ENCODE assay signal across 14 mouse cellular contexts in genomic region chr12:8519431-8520160, GRCm38 (mm10). TPM values are rescaled to one million over a fixed set of nuclear protein-coding genes. Genes with fewer than 3 reads are reported as not detected.
DNase-seq lines count a peak whose midpoint lies in the region; TF ChIP-seq lines count a peak whose summit lies in the region.
"Had no signal": no experiment of that assay in that cellular context is flagged by ENCODE, and none has a peak within 500 bp of the region (broad histone marks: within the 10 kb centered on the region; RNA-seq: fewer than 3 reads in every experiment).

No protein-coding gene starts in this region.

- H3K9ac ChIP-seq in ES-Bruce4 (ENCODE audit: low read depth, poor library complexity, severe bottlenecking), result no peak overlapping the region
- H3K9ac ChIP-seq: neural tube, embryonic 12.5 days had no signal

- no peaks in the 10 kb centered on the region for H3K27me3 ChIP-seq in ES-Bruce4 (ENCODE audit: control insufficient read depth, insufficient read depth, low read length, poor library complexity, severe bottlenecking)
- H3K27me3 ChIP-seq: neural tube, embryonic 12.5 days had no signal

- no peak overlapping the region for H3K27ac ChIP-seq in layer of hippocampus, adult 2 months
- no peak overlapping the region for H3K27ac ChIP-seq in ES-Bruce4 (ENCODE audit: insufficient read depth, low read length)
- H3K27ac ChIP-seq in bone marrow macrophage, adult 2 months (ENCODE audit: insufficient read depth, low read depth, low read length), result peak overlapping the region; percentile 97
- H3K27ac ChIP-seq: kidney, postnatal 0 days; neural tube, embryonic 12.5 days had no signal

- H3K4me1 ChIP-seq in ES-Bruce4 (ENCODE audit: control insufficient read depth, insufficient read depth, low read length), result peaks cover 6% of the 10 kb centered on the region
- H3K4me1 ChIP-seq in bone marrow macrophage, adult 2 months (ENCODE audit: control insufficient read depth, insufficient read depth, low read length), result peaks cover 46% of the 10 kb centered on the region
- H3K4me1 ChIP-seq: neural tube, embryonic 12.5 days had no signal

- no peak for TF ChIP-seq CTCF in layer of hippocampus, adult 2 months (conservative IDR thresholded peaks at IDR 0.05)
- no peak for TF ChIP-seq CTCF in ES-Bruce4 (IDR thresholded peaks at IDR 0.05; ENCODE audit: low read depth, low read length)
- TF ChIP-seq CTCF in bone marrow macrophage, adult 2 months (IDR thresholded peaks at IDR 0.05; ENCODE audit: low read depth, low read length), result no peak

- H3K9me3 ChIP-seq in ES-Bruce4 (replicated peaks; ENCODE audit: control insufficient read depth, insufficient read depth, low read length, poor library complexity, severe bottlenecking), result no peaks in the 10 kb centered on the region
- H3K9me3 ChIP-seq: neural tube, embryonic 12.5 days had no signal

- TF ChIP-seq POLR2A in ES-Bruce4 (IDR thresholded peaks at IDR 0.05; ENCODE audit: insufficient read depth, low read length), result peak; percentile 20
- 0 out of 2 replicates have a peak, but pooled peaks have one; percentile 78 for TF ChIP-seq POLR2A in bone marrow macrophage, adult 2 months (IDR thresholded peaks at IDR 0.05; ENCODE audit: borderline replicate concordance, low read depth, low read length)

- H3K36me3 ChIP-seq in ES-Bruce4 (ENCODE audit: control insufficient read depth, insufficient read depth, low read length, poor library complexity, severe bottlenecking), result no peaks in the 10 kb centered on the region
- H3K36me3 ChIP-seq: neural tube, embryonic 12.5 days had no signal

- no peak for TF ChIP-seq EP300 in ES-Bruce4 (IDR thresholded peaks at IDR 0.05; ENCODE audit: insufficient read depth, low read depth, low read length)

- H3K4me3 ChIP-seq in layer of hippocampus, adult 2 months, result no peak overlapping the region
- H3K4me3 ChIP-seq in ES-Bruce4 (ENCODE audit: low read depth, low read length), result no peak overlapping the region; the same call in 1 of the 2 replicates
- peak overlapping the region; percentile 48 for H3K4me3 ChIP-seq in bone marrow macrophage, adult 2 months (ENCODE audit: insufficient read depth, low read length)
- H3K4me3 ChIP-seq: erythroblast, embryonic 14.5 days; neural tube, embryonic 12.5 days had no signal

- intact Hi-C loops in left cerebral cortex, postnatal 36 days (cut with DNase I), result no loop called here

- DNase-seq in layer of hippocampus, adult 9-11 months, result peak; percentile 78
- no peak for DNase-seq in layer of hippocampus, adult 2 months (ENCODE audit: low spot score in 2 of 2)
- peak; percentile 28 for DNase-seq in induced T-regulatory cell, adult 2 months (ENCODE audit: low read depth)
- no peak for DNase-seq in testis, postnatal 10 days (ENCODE audit: low spot score)
- no peak for DNase-seq in left cerebral cortex, postnatal 36 days (ENCODE audit: low spot score in 2 of 2)
- DNase-seq: cerebellum, adult 11-12 months; left cerebral cortex, postnatal 4 days; lung, postnatal 4 days; thymus, postnatal 25 days had no signal

RNA-seq across cellular contexts. Expression of gene Rhob, which starts 19.8 kb away (rescaled TPM):
- total RNA-seq in layer of hippocampus, adult 2 months (2021), result 100 to 1,000 TPM; 359 to 361 TPM
- polyA plus RNA-seq in ES-Bruce4 (2011; ENCODE audit: insufficient read depth, insufficient read length, low read depth, missing spikeins), result 20.0 and 21.0 TPM in 2 replicates
- polyA plus RNA-seq in bone marrow macrophage, adult 2 months (2012; ENCODE audit: insufficient read depth, insufficient read length, missing spikeins), result 50.1 and 50.3 TPM in 2 replicates
- total RNA-seq in left cerebral cortex, postnatal 36 days (2021), result 100 to 1,000 TPM; 300 to 353 TPM

Comparison
In these comparisons a context has a peak if more than half of its experiments do, and no peak if none do; other contexts are left out.
1. DNase-seq: peak in layer of hippocampus, adult 9-11 months (single experiment) and induced T-regulatory cell, adult 2 months (single experiment); none in layer of hippocampus, adult 2 months (0 of 2), testis, postnatal 10 days (single experiment) and left cerebral cortex, postnatal 36 days (0 of 2).